Mouse (Mus musculus): Measurements from ENCODE around the gene Tdrd3.

Tdrd3 gene

GRCm38 (mm10) chr14:87566211-87566610 lies 149.8 kb downstream of the Tdrd3 start:
- DNase-seq (ENCODE audit: low spot score in 2 of 2), result no peak

GRCm38 (mm10) chr14:87567034-87567461 lies 150.6 kb downstream of the Tdrd3 start:
- DNase-seq (ENCODE audit: low spot score in 2 of 2), result no peak

- no peak for DNase-seq (ENCODE audit: low spot score in 2 of 2)
Measured at GRCm38 (mm10) chr14:87567626-87568446, 151.4 kb downstream of the Tdrd3 start.

DNA sequence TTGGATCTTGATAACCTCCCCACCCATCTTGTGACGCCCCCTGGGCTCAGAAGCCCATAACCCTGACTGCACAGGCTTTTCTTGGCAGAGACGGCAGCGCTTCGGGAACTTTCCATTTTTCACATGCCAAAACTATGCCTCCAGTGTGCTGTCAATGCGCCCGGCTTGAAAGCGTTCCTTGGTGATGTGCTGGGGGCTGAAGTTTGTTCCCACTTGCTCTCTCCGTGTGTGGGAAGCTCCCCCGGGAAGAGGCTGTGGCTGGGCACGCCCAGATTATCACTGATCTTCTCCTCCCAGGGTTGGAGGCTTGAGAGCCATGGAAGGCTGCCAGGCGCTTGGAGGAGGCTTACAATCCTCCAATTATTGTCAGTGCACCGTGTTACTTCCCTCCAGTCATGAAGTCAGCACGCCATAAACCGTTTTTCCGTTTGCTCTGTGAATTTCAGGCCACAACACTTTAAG lies 152.0 kb downstream of the Tdrd3 start:
- DNase-seq (ENCODE audit: low spot score in 2 of 2), result no peak

DNA sequence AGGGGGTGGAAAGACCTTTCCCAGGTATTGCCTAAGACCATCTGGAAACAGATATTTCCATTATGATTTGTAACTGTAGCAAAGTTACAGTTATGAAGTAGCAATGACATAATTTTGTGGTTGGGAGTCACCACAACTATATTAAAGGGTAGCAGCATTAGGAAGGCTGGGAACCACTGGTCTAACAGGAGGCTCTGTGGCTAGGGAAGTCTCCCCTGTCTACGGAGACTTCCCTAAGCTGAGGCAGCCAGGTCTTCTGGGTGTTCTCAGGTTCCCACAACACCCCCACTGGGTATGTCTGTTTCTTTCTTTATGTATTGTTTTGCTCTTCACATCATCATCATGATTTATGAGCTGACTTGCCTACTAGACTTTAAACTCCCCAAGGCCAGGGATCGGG lies 153.0 kb downstream of the Tdrd3 start:
- no peak for DNase-seq (ENCODE audit: low spot score in 2 of 2)

DNA sequence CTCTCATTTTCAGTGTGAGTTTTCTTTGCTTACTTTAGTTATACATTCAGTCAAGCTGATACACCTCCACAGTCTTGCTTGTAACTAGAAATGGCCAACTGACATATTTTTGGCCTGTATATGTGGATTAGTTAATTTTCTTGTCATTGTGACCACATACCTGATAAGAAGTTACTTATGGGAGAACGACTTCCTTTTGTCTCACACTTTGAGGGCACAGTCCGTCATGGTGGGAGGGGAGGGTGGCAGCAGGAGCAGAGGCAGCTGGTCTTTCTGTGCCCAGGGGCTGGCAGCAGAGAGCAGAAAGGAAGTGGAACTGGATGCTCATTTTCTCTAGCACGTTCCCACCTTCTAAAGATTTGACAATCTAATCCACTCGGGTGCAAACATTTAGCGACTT lies 156.0 kb downstream of the Tdrd3 start:
- DNase-seq (ENCODE audit: low spot score in 2 of 2), result no peak

GRCm38 (mm10) chr14:87582610-87583009 lies 166.2 kb downstream of the Tdrd3 start:
- no peak for DNase-seq (ENCODE audit: low spot score in 2 of 2)
